Mouse (Mus musculus) intestine, embryonic 16.5 days (tissue): ENCODE measurements around the gene H2-DMb2. TPM values are rescaled to one million over a fixed set of nuclear protein-coding genes. Genes with fewer than 3 reads are reported as not detected.

ENCODE experiments used
- ATAC-seq: fragments of 200-750 bp; cut with Nextera tagmentation; 2 replicates; pipeline ENCODE4 v1.8.0; 2017; ENCODE audit warnings: moderate TSS enrichment, moderate library complexity
- H3K27ac ChIP-seq: fragments of 300-500 bp; sonication (generic); 2 replicates; pipeline ENCODE4 v1.5.1; 2014; ENCODE audit warnings: mild to moderate bottlenecking, low read length
- H3K27me3 ChIP-seq: fragments of 300-500 bp; sonication (generic); replicated peaks from 2 replicates; pipeline ENCODE4 v1.6.1; 2014; ENCODE audit warnings: low read length, control low read depth, mixed read lengths; ENCODE audit not compliant: control insufficient read depth, insufficient read depth
- H3K36me3 ChIP-seq: fragments of 300-500 bp; sonication (generic); 2 replicates; pipeline ENCODE4 v1.6.1; 2014; ENCODE audit warnings: low read length, control low read depth; ENCODE audit not compliant: control insufficient read depth, insufficient read depth
- H3K4me1 ChIP-seq: fragments of 300-500 bp; sonication (generic); 2 replicates; pipeline ENCODE4 v1.6.1; 2014; ENCODE audit warnings: low read length, control low read depth, mixed read lengths; ENCODE audit not compliant: control insufficient read depth, insufficient read depth
- H3K4me2 ChIP-seq: fragments of 300-500 bp; sonication (generic); 2 replicates; pipeline ENCODE4 v1.6.1; 2014; ENCODE audit warnings: low read depth, low read length, control low read depth
- H3K4me3 ChIP-seq: fragments of 300-500 bp; sonication (generic); 2 replicates; pipeline ENCODE4 v1.5.1; 2014; ENCODE audit warnings: mild to moderate bottlenecking, low read length
- H3K9ac ChIP-seq: fragments of 300-500 bp; sonication (generic); 2 replicates; pipeline ENCODE4 v1.6.1; 2014; ENCODE audit warnings: low read depth, low read length
- H3K9me3 ChIP-seq: fragments of 300-500 bp; sonication (generic); 2 replicates; pipeline ENCODE4 v1.6.1; 2016; ENCODE audit warnings: low read length, control low read depth; ENCODE audit not compliant: control insufficient read depth
- WGBS: fragments of 180-500 bp; shearing (Covaris S2); extraction: QIAGEN DNeasy Blood & Tissue Kit; methylation state at CpG from one replicate; pipeline ENCODE4 v1.1.7; 2014; 5-methylcytosine and 5-hydroxymethylcytosine counted together
- polyA plus RNA-seq: library from polyadenylated mRNA; unstranded; fragments of >200 nt; fragmentation: Nextera tagmentation; extraction: Ambion mirVana; gene quantifications from 2 replicates; pipeline ENCODE4 v1.2.1, GENCODE M21; 2015

Gene H2-DMb2
- polyA plus RNA-seq, 1 experiment from 2014 or later = 0.87 TPM

DNA sequence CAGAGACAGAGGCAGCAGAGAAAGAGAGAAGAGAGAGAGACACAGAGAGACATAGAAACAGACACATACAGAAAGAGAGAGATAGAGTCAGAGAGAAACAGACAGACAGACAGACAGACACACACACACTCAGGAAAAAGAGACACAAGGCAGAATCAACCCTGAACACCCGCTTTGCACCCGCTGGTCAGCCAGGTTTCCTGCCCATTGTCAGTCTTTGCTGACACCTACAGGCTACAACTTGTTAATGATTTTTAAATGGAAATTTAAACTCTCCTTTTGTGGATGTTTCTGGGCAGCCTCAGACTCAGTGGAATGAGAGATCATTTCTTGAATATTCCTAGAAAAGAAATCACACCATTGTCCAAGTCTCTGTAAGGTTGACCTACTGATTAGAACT lies 26.2 kb downstream of the H2-DMb2 start:
- 0% methylated on average over 2 of the region's 2 CpGs for WGBS
- Histone ChIP-seq H3K36me3 (no peaks in the 10 kb centered on the region), H3K27me3 (no peaks in the 10 kb centered on the region), H3K9me3 (peaks cover 10% of the 10 kb centered on the region), H3K4me2 (no peak overlapping the region), H3K4me1 (no peaks in the 10 kb centered on the region), H3K9ac (no peak overlapping the region), H3K4me3 (no peak overlapping the region), H3K27ac (no peak overlapping the region)
- ATAC-seq = no peak

DNA sequence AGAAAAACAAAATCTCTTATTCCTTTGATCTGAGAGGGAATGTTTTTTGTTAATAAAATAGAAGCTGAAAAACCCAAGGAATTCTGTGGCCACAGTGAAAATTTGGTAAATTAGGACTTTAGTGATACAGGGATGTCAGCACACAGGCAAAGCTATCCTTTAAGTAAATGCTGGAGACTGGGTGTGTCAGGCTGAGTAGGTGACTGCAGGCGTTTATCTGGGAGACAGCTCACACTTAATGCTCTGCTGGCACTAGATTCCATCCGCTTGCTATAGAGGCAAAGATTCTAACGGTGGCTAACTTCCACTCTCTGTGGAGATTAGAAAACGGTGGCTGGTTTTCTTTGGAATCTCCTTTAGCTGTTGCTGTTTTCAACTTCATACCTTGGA lies 27.4 kb downstream of the H2-DMb2 start:
- Histone ChIP-seq H3K4me2 (no peak overlapping the region), H3K36me3 (no peaks in the 10 kb centered on the region), H3K4me3 (no peak overlapping the region), H3K9me3 (peaks cover 8% of the 10 kb centered on the region), H3K4me1 (no peaks in the 10 kb centered on the region), H3K27ac (no peak overlapping the region), H3K27me3 (no peaks in the 10 kb centered on the region), H3K9ac (no peak overlapping the region)
- ATAC-seq = no peak
- WGBS = 23% methylated on average over 4 of the region's 4 CpGs

DNA sequence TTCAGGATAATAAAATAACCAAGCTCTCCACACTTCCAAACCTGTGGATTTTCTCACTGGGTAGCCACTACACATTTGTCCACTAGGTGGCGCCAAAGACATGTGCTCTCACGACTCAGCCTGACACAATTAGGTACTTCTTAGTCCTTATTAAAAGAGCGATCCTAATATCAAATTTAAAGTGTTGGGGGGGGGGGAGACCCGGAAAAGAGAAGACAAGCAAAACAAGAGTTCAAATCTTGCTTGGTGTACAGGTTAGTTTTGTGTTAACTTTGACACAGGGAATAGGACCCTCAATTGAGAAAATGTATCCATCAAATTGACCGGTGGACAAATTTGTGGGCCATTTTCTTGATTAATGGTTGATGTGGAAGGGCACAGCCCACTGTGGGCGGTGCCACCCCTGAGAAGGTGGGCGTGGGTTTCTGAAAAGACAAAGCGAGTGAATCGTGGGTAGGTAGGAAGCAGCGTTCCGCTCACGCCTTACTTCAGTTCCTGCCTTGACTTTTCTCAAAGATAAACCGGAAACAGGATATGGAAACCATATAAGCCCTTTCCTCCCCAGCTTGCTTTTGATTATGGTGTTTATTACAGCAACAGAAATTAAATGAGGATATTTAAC lies 27.9 kb downstream of the H2-DMb2 start:
- Histone ChIP-seq H3K36me3 (no peaks in the 10 kb centered on the region), H3K9ac (no peak overlapping the region), H3K27me3 (no peaks in the 10 kb centered on the region), H3K27ac (no peak overlapping the region), H3K4me1 (no peaks in the 10 kb centered on the region), H3K4me2 (no peak overlapping the region), H3K4me3 (no peak overlapping the region), H3K9me3 (peaks cover 6% of the 10 kb centered on the region)
- ATAC-seq = no peak
- WGBS = 45% methylated on average over 13 of the region's 13 CpGs

DNA sequence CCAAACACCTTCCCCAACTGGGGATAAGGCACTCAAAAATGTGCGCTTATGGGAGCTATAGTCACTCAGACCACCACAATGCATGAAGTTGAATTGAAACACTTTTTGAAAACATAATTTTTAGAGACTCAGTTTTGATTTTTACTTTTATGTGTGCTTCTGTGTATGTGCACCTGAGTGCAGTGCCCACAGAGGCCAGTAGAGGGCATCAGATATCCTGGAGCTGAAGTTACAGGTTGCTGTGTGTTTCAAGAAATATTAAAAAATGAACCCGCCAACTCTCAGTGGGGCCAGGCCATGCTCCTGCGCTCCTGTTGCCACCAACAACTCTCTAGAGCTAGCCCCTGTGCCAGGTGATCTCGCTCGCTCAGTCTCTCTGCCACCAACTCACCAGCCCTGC lies 29.4 kb downstream of the H2-DMb2 start:
- no peak for ATAC-seq
- Histone ChIP-seq H3K27ac (no peak overlapping the region), H3K4me1 (no peaks in the 10 kb centered on the region), H3K4me2 (no peak overlapping the region), H3K9ac (no peak overlapping the region), H3K27me3 (no peaks in the 10 kb centered on the region), H3K9me3 (peaks cover 16% of the 10 kb centered on the region), H3K4me3 (no peak overlapping the region), H3K36me3 (no peaks in the 10 kb centered on the region)
- 96% methylated on average over 5 of the region's 5 CpGs for WGBS

- 48% methylated on average over 1 of the region's 1 CpGs for WGBS
- ATAC-seq = no peak
- Histone ChIP-seq H3K9ac (no peak overlapping the region), H3K4me1 (no peaks in the 10 kb centered on the region), H3K4me2 (no peak overlapping the region), H3K27me3 (no peaks in the 10 kb centered on the region), H3K9me3 (peaks cover 16% of the 10 kb centered on the region), H3K4me3 (no peak overlapping the region), H3K27ac (no peak overlapping the region), H3K36me3 (no peaks in the 10 kb centered on the region)
Observed at GRCm38 (mm10) chr17:34174075-34174474, 31.0 kb downstream of the H2-DMb2 start.

- ATAC-seq = no peak
- no peak overlapping the region for H3K4me3 ChIP-seq
- WGBS = 66% methylated on average over 4 of the region's 4 CpGs
- H3K4me2 ChIP-seq = no peak overlapping the region
- no peak overlapping the region for H3K27ac ChIP-seq
- H3K9me3 ChIP-seq = peaks cover 16% of the 10 kb centered on the region
- H3K4me1 ChIP-seq = no peaks in the 10 kb centered on the region
- no peak overlapping the region for H3K9ac ChIP-seq
- H3K36me3 ChIP-seq = no peaks in the 10 kb centered on the region
- H3K27me3 ChIP-seq = no peaks in the 10 kb centered on the region
Observed at GRCm38 (mm10) chr17:34177179-34177578, 34.1 kb downstream of the H2-DMb2 start.

- Histone ChIP-seq H3K27ac (no peak overlapping the region), H3K4me3 (no peak overlapping the region), H3K9me3 (0 out of 2 replicates have a peak, but pooled peaks cover 9% of the 10 kb centered on the region), H3K9ac (no peak overlapping the region), H3K4me2 (no peak overlapping the region), H3K27me3 (no peaks in the 10 kb centered on the region), H3K36me3 (no peaks in the 10 kb centered on the region), H3K4me1 (no peaks in the 10 kb centered on the region)
- WGBS = 51% methylated on average over 6 of the region's 6 CpGs
- ATAC-seq = no peak
Observed at GRCm38 (mm10) chr17:34179019-34179418, 35.9 kb downstream of the H2-DMb2 start.

DNA sequence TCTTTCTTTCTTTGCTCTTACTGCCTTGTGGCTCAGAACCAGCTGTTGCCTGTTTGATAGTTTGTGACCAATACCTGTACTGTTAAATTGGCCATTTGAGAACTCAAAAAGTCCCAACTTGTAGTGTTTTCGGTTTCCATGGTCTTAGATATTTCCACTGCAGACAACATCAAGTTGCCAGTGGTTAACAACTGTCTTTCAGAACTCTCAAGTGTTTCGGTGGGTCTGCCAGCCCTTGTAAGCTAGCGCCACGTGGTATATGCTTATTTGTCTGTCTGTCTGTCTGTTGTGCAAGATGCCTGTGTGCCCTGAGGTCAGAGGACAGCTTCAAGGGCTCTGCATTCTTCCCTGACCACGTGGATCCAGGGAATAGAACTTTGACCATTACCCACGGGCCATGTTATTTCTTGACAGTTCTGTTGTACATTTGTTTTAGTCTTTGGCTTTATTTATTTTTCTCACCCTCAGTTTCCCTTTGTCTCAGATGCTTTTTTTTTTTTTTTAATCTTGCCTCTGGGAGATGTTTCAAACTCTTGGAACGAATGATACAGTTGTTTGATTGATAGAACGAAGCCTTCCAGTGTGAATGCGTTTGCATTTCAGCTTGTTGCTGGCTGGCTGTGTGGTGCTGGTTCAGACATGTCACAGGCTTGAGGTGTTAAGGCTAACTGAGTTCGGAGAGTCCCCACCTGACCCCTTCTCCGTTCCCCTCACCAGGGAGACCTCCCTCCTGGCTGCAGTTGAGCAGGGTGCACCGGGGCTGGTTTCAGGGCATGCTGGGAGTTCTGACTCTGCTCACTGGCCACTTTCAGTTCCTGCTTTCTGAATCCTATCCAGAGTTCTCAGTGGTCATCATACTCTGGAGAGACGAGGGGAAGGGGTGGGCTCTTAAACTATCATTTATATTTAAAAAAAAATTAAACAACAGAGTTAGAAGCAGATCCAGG lies 37.1 kb downstream of the H2-DMb2 start:
- Histone ChIP-seq H3K27me3 (no peaks in the 10 kb centered on the region), H3K4me3 (no peak overlapping the region), H3K27ac (no peak overlapping the region), H3K36me3 (no peaks in the 10 kb centered on the region), H3K4me2 (no peak overlapping the region), H3K9me3 (0 out of 2 replicates have a peak, but pooled peaks cover 9% of the 10 kb centered on the region), H3K4me1 (no peaks in the 10 kb centered on the region), H3K9ac (no peak overlapping the region)
- ATAC-seq = no peak
- WGBS = 67% methylated on average over 13 of the region's 13 CpGs

DNA sequence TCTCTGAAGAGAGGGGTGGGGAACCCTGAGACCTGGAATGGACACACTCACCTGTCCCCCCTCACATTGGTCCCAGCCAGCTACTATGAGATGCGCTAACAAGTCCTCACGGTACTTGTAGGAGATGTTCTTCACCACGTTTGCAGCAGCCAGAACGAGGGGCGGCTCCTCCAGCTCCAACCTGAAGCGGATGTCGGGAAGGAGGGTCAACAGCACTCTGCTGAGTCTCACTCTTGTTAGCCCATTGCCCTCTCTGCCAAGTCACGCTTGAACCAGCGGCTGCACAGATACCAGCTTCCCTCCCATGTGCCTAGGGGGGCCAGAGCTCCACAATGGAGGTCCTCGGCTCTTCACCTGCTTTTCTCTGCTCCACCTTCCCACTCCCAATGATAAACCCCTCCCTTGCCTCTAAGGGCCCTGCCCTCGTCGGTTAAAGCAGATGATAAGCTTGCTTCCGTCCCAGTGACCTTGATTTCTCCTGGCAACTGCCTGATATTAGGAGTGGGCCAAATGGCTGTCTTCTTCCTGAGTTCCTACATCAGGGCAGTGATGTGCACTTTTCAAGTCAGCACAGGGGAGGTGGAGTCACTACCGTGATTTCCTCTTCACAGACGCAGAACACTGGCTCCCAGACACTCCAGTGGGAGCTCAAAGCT lies 40.6 kb downstream of the H2-DMb2 start:
- H3K4me3 ChIP-seq = no peak overlapping the region
- no peak for ATAC-seq
- H3K9ac ChIP-seq = no peak overlapping the region
- WGBS = 65% methylated on average over 15 of the region's 15 CpGs
- H3K27me3 ChIP-seq = no peaks in the 10 kb centered on the region; the same call in 1 of the 2 replicates
- H3K4me2 ChIP-seq = no peak overlapping the region
- H3K27ac ChIP-seq = no peak overlapping the region
- H3K4me1 ChIP-seq = peaks cover 13% of the 10 kb centered on the region
- no peaks in the 10 kb centered on the region for H3K9me3 ChIP-seq
- no peaks in the 10 kb centered on the region for H3K36me3 ChIP-seq
